Mouse (Mus musculus) hindbrain, embryonic 16.5 days (tissue): ENCODE measurements at regions not wholly inside any gene's neighbourhood (a gene's known extent, or its start where the extent isn't known, plus 50 kb on each side); places are given as distances from the start of the nearest gene placed in this dataset.

Experiments used
- ATAC-seq: fragments of 200-750 bp; cut with Nextera tagmentation; 2 replicates; pipeline ENCODE4 v1.8.0; 2017; ENCODE audit warnings: moderate TSS enrichment, moderate library complexity
- H3K27ac ChIP-seq: fragments of 300-500 bp; sonication (generic); 2 replicates; pipeline ENCODE4 v1.5.1; 2014; ENCODE audit warnings: low read depth, mild to moderate bottlenecking, control low read depth, low read length, moderate library complexity
- H3K27me3 ChIP-seq: fragments of 300-500 bp; sonication (generic); replicated peaks from 2 replicates; pipeline ENCODE4 v1.6.1; 2014; ENCODE audit warnings: low read length; ENCODE audit not compliant: control insufficient read depth, insufficient read depth
- H3K36me3 ChIP-seq: fragments of 300-500 bp; sonication (generic); 2 replicates; pipeline ENCODE4 v1.6.1; 2014; ENCODE audit warnings: mild to moderate bottlenecking, low read length, moderate library complexity, mixed read lengths; ENCODE audit not compliant: control insufficient read depth, insufficient read depth
- H3K4me1 ChIP-seq: fragments of 300-500 bp; sonication (generic); 2 replicates; pipeline ENCODE4 v1.6.1; 2014; ENCODE audit warnings: low read depth, low read length; ENCODE audit not compliant: control insufficient read depth, insufficient read depth
- H3K4me2 ChIP-seq: fragments of 300-500 bp; sonication (generic); 2 replicates; pipeline ENCODE4 v1.6.1; 2014; ENCODE audit warnings: mild to moderate bottlenecking, low read length, control low read depth, moderate library complexity
- H3K4me3 ChIP-seq: fragments of 300-500 bp; sonication (generic); 2 replicates; pipeline ENCODE4 v1.5.1; 2014; ENCODE audit warnings: mild to moderate bottlenecking, low read length, control low read depth, moderate library complexity
- H3K9ac ChIP-seq: fragments of 300-500 bp; sonication (generic); 2 replicates; pipeline ENCODE4 v1.6.1; 2014; ENCODE audit warnings: low read depth, mild to moderate bottlenecking, control low read depth, low read length, moderate library complexity
- H3K9me3 ChIP-seq: fragments of 300-500 bp; sonication (generic); 2 replicates; pipeline ENCODE4 v1.6.1; 2014; ENCODE audit warnings: mild to moderate bottlenecking, low read length, moderate library complexity; ENCODE audit not compliant: control insufficient read depth
- WGBS: fragments of 180-500 bp; shearing (Covaris S2); extraction: QIAGEN DNeasy Blood & Tissue Kit; methylation state at CpG from one replicate; pipeline ENCODE4 v1.1.7; 2014; 5-methylcytosine and 5-hydroxymethylcytosine counted together

DNA sequence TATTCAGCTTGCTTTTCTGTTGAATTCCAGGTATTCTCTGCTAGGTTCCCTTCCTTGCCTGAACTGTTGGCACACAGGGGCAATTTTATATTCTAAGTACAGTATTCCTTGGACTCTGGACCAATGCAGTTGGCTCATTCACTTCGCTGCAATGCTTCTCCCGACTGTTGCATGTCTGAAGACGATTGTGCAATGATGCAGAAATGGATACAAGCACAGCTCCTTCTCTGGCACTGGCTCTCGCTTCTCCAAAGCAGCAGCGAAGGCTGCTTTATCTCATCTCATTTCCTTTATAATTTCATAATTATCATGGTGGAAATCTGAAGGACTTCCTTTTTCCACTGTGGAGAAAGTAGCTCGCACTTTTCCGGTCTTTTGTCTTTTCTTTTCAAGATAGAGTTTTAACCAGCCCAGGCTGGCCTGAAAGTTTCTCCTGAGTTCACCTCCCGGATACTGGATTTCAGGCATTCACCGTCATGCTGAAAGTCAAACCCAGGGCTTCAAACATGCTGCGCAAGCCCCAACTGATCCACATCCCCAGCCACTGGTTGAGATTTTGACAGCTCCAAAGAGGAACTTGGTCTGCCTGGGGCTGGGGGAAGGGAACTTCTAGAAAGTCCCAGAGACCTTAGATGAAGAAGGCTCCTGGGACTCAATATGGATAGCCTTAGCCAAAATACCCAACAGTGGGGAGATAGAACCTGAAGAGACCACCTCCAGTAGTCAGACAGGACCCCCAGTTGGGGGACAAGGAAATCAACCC is 55.6 kb upstream of the Akirin2 start:
- Histone ChIP-seq H3K36me3 (no peaks in the 10 kb centered on the region), H3K4me1 (no peaks in the 10 kb centered on the region), H3K27ac (no peak overlapping the region), H3K4me2 (no peak overlapping the region), H3K9ac (no peak overlapping the region), H3K9me3 (no peaks in the 10 kb centered on the region), H3K4me3 (no peak overlapping the region), H3K27me3 (no peaks in the 10 kb centered on the region)
- 89% methylated on average over 10 of the region's 10 CpGs for WGBS
- no peak for ATAC-seq

DNA sequence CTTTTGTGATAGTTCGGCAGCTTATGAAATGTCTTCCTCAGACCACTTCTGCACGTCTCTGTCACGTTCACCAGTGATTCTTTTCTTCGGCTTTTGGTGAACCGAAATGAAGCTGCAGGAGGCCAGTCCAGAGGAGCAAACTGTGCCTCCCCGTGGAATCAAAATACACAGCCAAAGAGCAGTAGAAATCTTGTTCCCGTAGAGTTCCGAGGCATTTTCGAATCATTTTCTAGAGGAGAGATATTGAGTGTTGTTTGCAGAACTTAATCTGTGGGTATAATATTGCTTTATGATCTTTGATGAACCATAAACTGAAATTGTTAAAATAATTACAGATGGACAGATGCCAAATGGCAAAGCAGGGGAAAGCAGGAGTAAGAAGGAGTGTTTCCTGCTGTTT is 52.4 kb upstream of the Akirin2 start:
- Histone ChIP-seq H3K27me3 (no peaks in the 10 kb centered on the region), H3K4me1 (no peaks in the 10 kb centered on the region), H3K9me3 (no peaks in the 10 kb centered on the region), H3K9ac (no peak overlapping the region), H3K36me3 (no peaks in the 10 kb centered on the region), H3K27ac (no peak overlapping the region), H3K4me2 (no peak overlapping the region), H3K4me3 (no peak overlapping the region)
- WGBS, result 86% methylated on average over 9 of the region's 9 CpGs
- ATAC-seq, result no peak

DNA sequence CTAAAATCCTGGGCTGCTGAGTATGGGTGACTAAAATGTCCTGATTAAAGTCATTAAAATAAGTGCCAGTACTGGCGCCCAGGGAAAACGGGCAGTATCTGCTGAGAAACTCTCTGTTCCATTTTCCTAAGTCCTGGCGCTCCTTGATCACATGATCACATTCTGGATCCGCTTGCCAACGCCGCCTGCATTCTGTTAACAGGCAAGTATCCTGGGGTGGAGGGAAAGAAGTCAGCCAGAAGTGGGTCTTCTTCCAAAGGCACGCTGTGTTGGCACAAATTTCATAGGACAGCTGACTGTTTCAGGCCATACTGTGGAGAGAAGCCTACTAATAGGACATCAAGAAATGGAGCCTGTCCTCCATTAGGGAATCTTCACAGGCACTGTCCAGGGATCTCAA is 52.0 kb upstream of the Akirin2 start:
- no peak overlapping the region for H3K27ac ChIP-seq

DNA sequence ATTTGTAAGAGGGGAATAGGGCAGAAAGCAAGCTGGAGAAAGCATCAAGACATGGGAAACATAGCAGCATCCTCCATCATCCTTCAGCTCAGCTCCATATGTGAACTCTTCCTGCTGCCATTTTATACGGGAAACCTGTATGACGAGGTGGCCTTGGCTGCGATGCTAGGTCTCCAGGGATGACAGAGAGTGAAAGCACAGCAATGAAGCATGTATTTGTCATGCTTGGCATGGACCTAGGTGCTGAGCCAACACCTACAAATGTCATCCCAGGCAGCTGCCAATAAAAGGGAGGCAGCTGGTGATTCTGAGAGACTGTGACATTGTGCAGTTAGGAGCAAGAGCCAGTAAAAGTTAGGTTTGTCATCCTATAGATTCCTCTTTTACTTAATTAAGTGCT is 51.0 kb upstream of the Akirin2 start:
- WGBS, result 91% methylated on average over 3 of the region's 3 CpGs
- H3K4me1 ChIP-seq, result no peaks in the 10 kb centered on the region
- ATAC-seq, result no peak
- no peaks in the 10 kb centered on the region for H3K9me3 ChIP-seq
- H3K9ac ChIP-seq, result no peak overlapping the region
- no peak overlapping the region for H3K4me3 ChIP-seq
- H3K36me3 ChIP-seq, result no peaks in the 10 kb centered on the region
- no peak overlapping the region for H3K27ac ChIP-seq
- H3K27me3 ChIP-seq, result no peaks in the 10 kb centered on the region
- H3K4me2 ChIP-seq, result no peak overlapping the region

More for the DNA sequence above, 52.0 kb upstream of the Akirin2 start:
- Histone ChIP-seq H3K9me3 (no peaks in the 10 kb centered on the region), H3K4me2 (no peak overlapping the region), H3K36me3 (no peaks in the 10 kb centered on the region), H3K9ac (no peak overlapping the region), H3K27me3 (no peaks in the 10 kb centered on the region), H3K4me1 (no peaks in the 10 kb centered on the region), H3K4me3 (no peak overlapping the region)
- no peak for ATAC-seq
- WGBS, result 91% methylated on average over 7 of the region's 7 CpGs
